Mouse (Mus musculus) neural tube, embryonic 15.5 days (tissue): ENCODE results near the gene Impdh2. TPM values are rescaled to one million over a fixed set of nuclear protein-coding genes. Genes with fewer than 3 reads are reported as not detected.

Source experiments
- ATAC-seq: fragments of 200-750 bp; cut with Nextera tagmentation; 2 replicates; pipeline ENCODE4 v1.8.0; 2017; ENCODE audit warnings: mild to moderate bottlenecking, moderate TSS enrichment, moderate library complexity; ENCODE audit not compliant: low FRiP score
- H3K27ac ChIP-seq: fragments of 300-500 bp; sonication (generic); replicated peaks from 2 replicates; pipeline ENCODE4 v1.5.1; 2015; ENCODE audit warnings: mild to moderate bottlenecking, inconsistent platforms
- H3K27me3 ChIP-seq: fragments of 300-500 bp; sonication (generic); replicated peaks from 2 replicates; pipeline ENCODE4 v1.6.1; 2015; ENCODE audit warnings: inconsistent platforms
- H3K36me3 ChIP-seq: fragments of 300-500 bp; sonication (generic); 2 replicates; pipeline ENCODE4 v1.6.1; 2015; ENCODE audit warnings: inconsistent platforms
- H3K4me1 ChIP-seq: fragments of 300-500 bp; sonication (generic); 2 replicates; pipeline ENCODE4 v1.6.1; 2015; ENCODE audit warnings: inconsistent platforms
- H3K4me2 ChIP-seq: fragments of 300-500 bp; sonication (generic); 2 replicates; pipeline ENCODE4 v1.6.1; 2015; ENCODE audit warnings: inconsistent platforms, mild to moderate bottlenecking, moderate library complexity
- H3K4me3 ChIP-seq: fragments of 300-500 bp; sonication (generic); replicated peaks from 2 replicates; pipeline ENCODE4 v1.5.1; 2015; ENCODE audit warnings: mild to moderate bottlenecking, inconsistent platforms
- H3K9ac ChIP-seq: fragments of 300-500 bp; sonication (generic); replicated peaks from 2 replicates; pipeline ENCODE4 v1.6.1; 2015; ENCODE audit warnings: mild to moderate bottlenecking, inconsistent platforms
- H3K9me3 ChIP-seq: fragments of 300-500 bp; sonication (generic); replicated peaks from 2 replicates; pipeline ENCODE4 v1.6.1; 2016; ENCODE audit warnings: inconsistent platforms
- WGBS: fragments of 180-500 bp; shearing (Covaris S2); methylation state at CpG from one replicate; pipeline ENCODE4 v1.1.7; 2015; ENCODE audit warnings: mixed read lengths; 5-methylcytosine and 5-hydroxymethylcytosine counted together
- polyA plus RNA-seq: library from polyadenylated mRNA; unstranded; fragments of >200 nt; fragmentation: Nextera tagmentation; extraction: Ambion mirVana; gene quantifications from 2 replicates; pipeline ENCODE4 v1.2.1, GENCODE M21; 2015

Gene Impdh2
- 105 and 130 TPM in 2 replicates for polyA plus RNA-seq

GRCm38 (mm10) chr9:108560227-108560841, at the start of gene Impdh2:
TSS of gene Impdh2 (plus strand) at chr9:108560286.
- Histone ChIP-seq H3K27me3 (no peaks in the 10 kb centered on the region), H3K9me3 (no peaks in the 10 kb centered on the region), H3K27ac (peak within 1 kb of the TSS; percentile 85), H3K36me3 (peaks cover 69% of the 10 kb centered on the region), H3K4me2 (peak within 1 kb of the TSS; percentile 72), H3K9ac (peak within 1 kb of the TSS; percentile 73), H3K4me1 (peaks cover 29% of the 10 kb centered on the region), H3K4me3 (peak within 1 kb of the TSS; percentile 53)
- peak; percentile 98 for ATAC-seq
- under 1% methylated on average over 53 of the region's 53 CpGs for WGBS

- peak within 1 kb of the TSS; percentile 90 for H3K4me2 ChIP-seq
- peak within 1 kb of the TSS; percentile 94 for H3K9ac ChIP-seq
- WGBS: 1% methylated on average over 55 of the region's 55 CpGs
- peaks cover 42% of the 10 kb centered on the region for H3K36me3 ChIP-seq
- no peaks in the 10 kb centered on the region for H3K9me3 ChIP-seq
- H3K27ac ChIP-seq: peak within 1 kb of the TSS; percentile 100
- H3K4me1 ChIP-seq: peaks cover 32% of the 10 kb centered on the region
- no peaks in the 10 kb centered on the region for H3K27me3 ChIP-seq
- peak; percentile 96 for ATAC-seq
- H3K4me3 ChIP-seq: peak within 1 kb of the TSS; percentile 94
These were observed 43.5 kb upstream of the Impdh2 start, which contains the start of gene Qrich1 for GRCm38 (mm10) chr9:108516380-108517251. TSS of gene Qrich1 (plus strand) at chr9:108516806.

- Histone ChIP-seq H3K9me3 (no peaks in the 10 kb centered on the region), H3K4me3 (peak overlapping the region; percentile 94), H3K4me1 (peaks cover 38% of the 10 kb centered on the region), H3K4me2 (peak overlapping the region; percentile 90), H3K27ac (peak overlapping the region; percentile 100), H3K36me3 (peaks cover 34% of the 10 kb centered on the region), H3K27me3 (no peaks in the 10 kb centered on the region), H3K9ac (peak overlapping the region; percentile 94)
- under 1% methylated on average over 78 of the region's 95 CpGs for whole genome bisulfite sequencing
- ATAC-seq: peak; percentile 77
These were observed 42.7 kb upstream of the Impdh2 start for GRCm38 (mm10) chr9:108517253-108517930.

GRCm38 (mm10) chr9:108517931-108518332, 42.2 kb upstream of the Impdh2 start:
- Histone ChIP-seq H3K36me3 (peaks cover 29% of the 10 kb centered on the region), H3K27me3 (no peaks in the 10 kb centered on the region), H3K9me3 (no peaks in the 10 kb centered on the region), H3K9ac (peak overlapping the region; percentile 94), H3K4me3 (peak overlapping the region; percentile 94), H3K4me1 (peaks cover 38% of the 10 kb centered on the region), H3K27ac (peak overlapping the region; percentile 100), H3K4me2 (peak overlapping the region; percentile 90)
- under 1% methylated on average over 13 of the region's 13 CpGs for WGBS
- peak; percentile 11; the same call in 1 of the 2 replicates for ATAC-seq

- no peaks in the 10 kb centered on the region for H3K36me3 ChIP-seq
- H3K4me2 ChIP-seq: no peak overlapping the region
- no peaks in the 10 kb centered on the region for H3K9me3 ChIP-seq
- H3K27ac ChIP-seq: no peak overlapping the region
- H3K27me3 ChIP-seq: no peaks in the 10 kb centered on the region
- H3K4me3 ChIP-seq: no peak overlapping the region
- no peak for ATAC-seq
- WGBS: 94% methylated on average over 2 of the region's 2 CpGs
- H3K9ac ChIP-seq: no peak overlapping the region
- H3K4me1 ChIP-seq: peaks cover 33% of the 10 kb centered on the region
These were observed 38.5 kb upstream of the Impdh2 start for GRCm38 (mm10) chr9:108521604-108522003.

- WGBS: 95% methylated on average over 4 of the region's 4 CpGs
These were observed 36.7 kb upstream of the Impdh2 start for GRCm38 (mm10) chr9:108523341-108523740.

GRCm38 (mm10) chr9:108525400-108525799, 34.7 kb upstream of the Impdh2 start:
- Histone ChIP-seq H3K4me1 (peaks cover 16% of the 10 kb centered on the region; the same call in 1 of the 2 replicates), H3K27me3 (no peaks in the 10 kb centered on the region), H3K9me3 (no peaks in the 10 kb centered on the region), H3K4me3 (no peak overlapping the region), H3K4me2 (no peak overlapping the region), H3K9ac (no peak overlapping the region), H3K36me3 (peaks cover 21% of the 10 kb centered on the region), H3K27ac (no peak overlapping the region)
- no peak for ATAC-seq
- 91% methylated on average over 3 of the region's 3 CpGs for WGBS

More at GRCm38 (mm10) chr9:108523341-108523740, 36.7 kb upstream of the Impdh2 start:
- H3K9me3 ChIP-seq: no peaks in the 10 kb centered on the region
- peaks cover 2% of the 10 kb centered on the region; the same call in 1 of the 2 replicates for H3K36me3 ChIP-seq
- H3K4me3 ChIP-seq: no peak overlapping the region
- H3K9ac ChIP-seq: no peak overlapping the region
- H3K4me1 ChIP-seq: peaks cover 33% of the 10 kb centered on the region
- no peak overlapping the region for H3K27ac ChIP-seq
- no peak overlapping the region for H3K4me2 ChIP-seq
- no peak for ATAC-seq
- no peaks in the 10 kb centered on the region for H3K27me3 ChIP-seq

GRCm38 (mm10) chr9:108530954-108531353, 29.1 kb upstream of the Impdh2 start:
- Histone ChIP-seq H3K27me3 (no peaks in the 10 kb centered on the region), H3K36me3 (peaks cover 70% of the 10 kb centered on the region), H3K4me3 (no peak overlapping the region), H3K9me3 (no peaks in the 10 kb centered on the region), H3K4me1 (no peaks in the 10 kb centered on the region), H3K9ac (no peak overlapping the region), H3K4me2 (no peak overlapping the region), H3K27ac (no peak overlapping the region)
- 92% methylated on average over 1 of the region's 1 CpGs for WGBS
- ATAC-seq: no peak

- no peak overlapping the region for H3K27ac ChIP-seq
- H3K9ac ChIP-seq: no peak overlapping the region
- no peaks in the 10 kb centered on the region for H3K27me3 ChIP-seq
- H3K4me2 ChIP-seq: no peak overlapping the region
- peaks cover 75% of the 10 kb centered on the region for H3K36me3 ChIP-seq
- no peaks in the 10 kb centered on the region for H3K9me3 ChIP-seq
- 90% methylated on average over 1 of the region's 1 CpGs for WGBS
- no peaks in the 10 kb centered on the region for H3K4me1 ChIP-seq
- H3K4me3 ChIP-seq: no peak overlapping the region
- ATAC-seq: no peak
These were observed 28.6 kb upstream of the Impdh2 start for GRCm38 (mm10) chr9:108531496-108531895.

GRCm38 (mm10) chr9:108540846-108541245, 19.2 kb upstream of the Impdh2 start:
- Histone ChIP-seq H3K27me3 (no peaks in the 10 kb centered on the region), H3K36me3 (peaks cover 78% of the 10 kb centered on the region), H3K4me1 (no peaks in the 10 kb centered on the region), H3K9ac (no peak overlapping the region), H3K4me2 (no peak overlapping the region), H3K27ac (no peak overlapping the region), H3K9me3 (no peaks in the 10 kb centered on the region), H3K4me3 (no peak overlapping the region)
- no peak for ATAC-seq

- no peaks in the 10 kb centered on the region for H3K9me3 ChIP-seq
- 98% methylated on average over 3 of the region's 3 CpGs for WGBS
- H3K4me1 ChIP-seq: no peaks in the 10 kb centered on the region
- no peak overlapping the region for H3K27ac ChIP-seq
- no peak for ATAC-seq
- H3K36me3 ChIP-seq: peaks cover 80% of the 10 kb centered on the region
- H3K4me2 ChIP-seq: no peak overlapping the region
- no peaks in the 10 kb centered on the region for H3K27me3 ChIP-seq
- H3K4me3 ChIP-seq: no peak overlapping the region
- H3K9ac ChIP-seq: no peak overlapping the region
These were observed 14.1 kb upstream of the Impdh2 start for GRCm38 (mm10) chr9:108545986-108546385.
